Mouse (Mus musculus) lung, embryonic 14.5 days (tissue): ENCODE measurements around the gene Fgf9. TPM values are rescaled to one million over a fixed set of nuclear protein-coding genes. Genes with fewer than 3 reads are reported as not detected.

ENCODE experiments used
- ATAC-seq: fragments of 200-750 bp; cut with Nextera tagmentation; 2 replicates; pipeline ENCODE4 v1.8.0; 2017; ENCODE audit warnings: mild to moderate bottlenecking, moderate TSS enrichment, moderate library complexity; ENCODE audit not compliant: insufficient read depth
- DNase-seq: peaks from one replicate; pipeline ENCODE4 v3.0.0-alpha.2; 2015
- H3K27ac ChIP-seq: fragments of 300-500 bp; sonication (generic); 2 replicates; pipeline ENCODE4 v1.5.1; 2014; ENCODE audit warnings: low read depth, mild to moderate bottlenecking, moderate library complexity
- H3K27me3 ChIP-seq: fragments of 300-500 bp; sonication (generic); 2 replicates; pipeline ENCODE4 v1.6.1; 2014; ENCODE audit warnings: low read length, control low read depth; ENCODE audit not compliant: insufficient read depth
- H3K36me3 ChIP-seq: fragments of 300-500 bp; sonication (generic); 2 replicates; pipeline ENCODE4 v1.6.1; 2014; ENCODE audit warnings: control low read depth; ENCODE audit not compliant: insufficient read depth
- H3K4me1 ChIP-seq: fragments of 300-500 bp; sonication (generic); 2 replicates; pipeline ENCODE4 v1.6.1; 2014; ENCODE audit warnings: antibody characterized with exemption, control low read depth; ENCODE audit not compliant: insufficient read depth
- H3K4me2 ChIP-seq: fragments of 300-500 bp; sonication (generic); 2 replicates; pipeline ENCODE4 v1.6.1; 2014; ENCODE audit warnings: mild to moderate bottlenecking
- H3K4me3 ChIP-seq: fragments of 300-500 bp; sonication (generic); 2 replicates; pipeline ENCODE4 v1.5.1; 2014; ENCODE audit warnings: low read depth, low read length
- H3K9ac ChIP-seq: fragments of 300-500 bp; sonication (generic); 2 replicates; pipeline ENCODE4 v1.6.1; 2014
- H3K9me3 ChIP-seq: fragments of 300-500 bp; sonication (generic); 2 replicates; pipeline ENCODE4 v1.6.1; 2016; ENCODE audit warnings: low read depth, low read length, control low read depth
- CTCF ChIP-seq: IDR thresholded peaks from 2 replicates; pipeline ENCODE4 v1.5.1; 2016; ENCODE audit warnings: antibody characterized with exemption, low read depth
- WGBS: fragments of 180-500 bp; shearing (Covaris S2); extraction: QIAGEN DNeasy Blood & Tissue Kit; methylation state at CpG from one replicate; pipeline ENCODE4 v1.1.7; 2014; 5-methylcytosine and 5-hydroxymethylcytosine counted together
- polyA plus RNA-seq: library from polyadenylated mRNA; unstranded; fragments of >200 nt; fragmentation: Nextera tagmentation; extraction: Ambion mirVana; gene quantifications from 2 replicates; pipeline ENCODE4 v1.2.1, GENCODE M21; 2014

Fgf9 gene
- polyA plus RNA-seq, 1 experiment from 2014 or later: 9.1 TPM

DNA sequence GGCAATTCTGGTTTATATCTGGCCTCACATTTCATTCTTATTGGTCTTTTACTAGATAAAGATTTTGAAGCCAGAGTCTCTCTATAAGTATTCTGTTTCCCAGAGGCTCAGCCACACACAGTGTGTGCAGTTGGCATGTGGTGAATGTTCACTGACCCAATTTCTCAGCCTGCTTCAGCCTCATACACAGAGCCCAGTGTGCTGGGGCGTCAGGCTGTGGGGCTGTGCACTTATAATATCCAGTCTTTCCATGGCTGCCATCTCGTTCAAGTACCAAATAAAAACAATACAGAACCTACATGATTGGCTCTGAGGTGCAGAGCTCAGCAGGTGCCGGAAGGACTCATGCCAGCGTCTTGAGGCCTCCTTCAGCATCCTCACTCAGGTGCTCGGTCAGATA is 19.1 kb downstream of the Fgf9 start:
- no peak overlapping the region for H3K4me2 ChIP-seq
- no peak overlapping the region for H3K4me3 ChIP-seq
- no peaks in the 10 kb centered on the region for H3K27me3 ChIP-seq
- DNase-seq (no peak), ATAC-seq (no peak)
- H3K36me3 ChIP-seq: no peaks in the 10 kb centered on the region
- TF ChIP-seq CTCF: no peak
- no peak overlapping the region for H3K9ac ChIP-seq
- H3K4me1 ChIP-seq: no peaks in the 10 kb centered on the region
- WGBS: 76% methylated on average over 5 of the region's 5 CpGs
- no peaks in the 10 kb centered on the region for H3K9me3 ChIP-seq
- no peak overlapping the region for H3K27ac ChIP-seq

DNA sequence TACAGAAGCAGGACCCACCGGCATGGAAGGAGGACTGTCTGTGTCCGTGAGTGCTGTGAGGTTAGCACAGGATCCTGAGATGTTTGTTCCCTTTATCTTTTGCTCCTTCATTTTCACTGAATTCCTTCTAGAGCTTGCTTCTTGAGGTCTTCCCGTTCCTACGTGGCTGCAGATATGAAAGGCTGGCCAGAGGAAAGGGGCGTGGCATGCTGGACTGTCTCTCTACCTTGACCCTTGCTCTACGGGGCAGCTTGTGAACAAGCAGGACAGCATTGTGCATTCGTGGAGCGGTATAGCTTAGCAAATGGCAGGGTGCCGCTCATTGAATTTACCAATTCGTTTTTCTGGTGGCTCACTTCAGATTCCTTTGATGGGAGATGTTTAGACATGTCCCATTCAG is 21.0 kb downstream of the Fgf9 start:
- no peak overlapping the region for H3K4me3 ChIP-seq
- no peaks in the 10 kb centered on the region for H3K4me1 ChIP-seq
- ATAC-seq: no peak
- no peaks in the 10 kb centered on the region for H3K36me3 ChIP-seq
- DNase-seq: no peak
- no peak overlapping the region for H3K27ac ChIP-seq
- H3K4me2 ChIP-seq: no peak overlapping the region
- WGBS: 71% methylated on average over 10 of the region's 10 CpGs
- no peaks in the 10 kb centered on the region for H3K27me3 ChIP-seq
- no peak overlapping the region for H3K9ac ChIP-seq
- TF ChIP-seq CTCF: no peak
- no peaks in the 10 kb centered on the region for H3K9me3 ChIP-seq

DNA sequence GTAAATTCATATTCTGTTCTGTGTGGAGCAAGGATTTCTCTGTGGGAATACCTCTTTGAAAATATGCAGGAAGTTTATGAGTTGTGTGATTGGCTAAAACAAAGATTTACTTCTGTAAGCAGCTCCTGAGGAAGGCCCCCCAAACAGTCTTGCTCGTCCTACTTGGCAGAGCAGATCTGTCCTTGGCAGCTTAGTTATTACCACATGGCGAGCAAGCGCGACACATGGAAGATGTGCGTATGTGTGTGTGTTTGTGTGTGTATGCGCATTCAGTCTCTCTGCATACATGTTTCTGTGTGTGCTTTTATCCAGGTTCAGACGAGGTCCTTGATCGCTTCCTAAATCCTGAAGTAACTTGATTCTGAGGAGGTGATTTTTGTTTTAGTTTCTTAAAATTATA is 29.3 kb downstream of the Fgf9 start:
- H3K27ac ChIP-seq: no peak overlapping the region
- no peak overlapping the region for H3K4me3 ChIP-seq
- H3K9ac ChIP-seq: no peak overlapping the region
- DNase-seq (no peak), ATAC-seq (no peak)
- no peak overlapping the region for H3K4me2 ChIP-seq
- H3K9me3 ChIP-seq: no peaks in the 10 kb centered on the region
- no peaks in the 10 kb centered on the region for H3K4me1 ChIP-seq
- no peak for TF ChIP-seq CTCF
- no peaks in the 10 kb centered on the region for H3K27me3 ChIP-seq
- H3K36me3 ChIP-seq: no peaks in the 10 kb centered on the region
- 76% methylated on average over 8 of the region's 8 CpGs for WGBS

DNA sequence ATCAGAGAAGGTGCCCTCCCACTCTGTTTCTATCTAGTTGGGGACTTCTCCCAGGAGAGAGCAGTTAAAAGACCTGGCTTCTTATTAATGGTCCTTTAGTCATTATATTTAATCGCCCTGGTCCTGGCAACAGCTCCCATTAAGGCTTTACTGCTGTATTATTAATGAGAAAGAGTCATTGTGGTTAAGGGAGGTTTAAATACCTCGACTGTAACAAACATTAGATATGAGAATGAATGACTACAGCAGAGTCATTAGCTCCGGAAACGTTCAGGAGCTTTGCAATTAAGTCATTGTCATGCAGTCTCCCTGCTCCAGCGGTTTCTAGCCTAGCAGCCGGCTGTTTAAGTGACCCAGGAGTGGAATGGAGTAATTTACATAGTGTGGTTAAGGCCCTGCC is 31.0 kb downstream of the Fgf9 start:
- Histone ChIP-seq H3K4me3 (no peak overlapping the region), H3K9me3 (no peaks in the 10 kb centered on the region), H3K9ac (no peak overlapping the region), H3K4me2 (no peak overlapping the region), H3K27me3 (no peaks in the 10 kb centered on the region), H3K36me3 (no peaks in the 10 kb centered on the region), H3K27ac (no peak overlapping the region), H3K4me1 (no peaks in the 10 kb centered on the region)
- DNase-seq (no peak), ATAC-seq (no peak)
- no peak for TF ChIP-seq CTCF
- 34% methylated on average over 6 of the region's 6 CpGs for WGBS

DNA sequence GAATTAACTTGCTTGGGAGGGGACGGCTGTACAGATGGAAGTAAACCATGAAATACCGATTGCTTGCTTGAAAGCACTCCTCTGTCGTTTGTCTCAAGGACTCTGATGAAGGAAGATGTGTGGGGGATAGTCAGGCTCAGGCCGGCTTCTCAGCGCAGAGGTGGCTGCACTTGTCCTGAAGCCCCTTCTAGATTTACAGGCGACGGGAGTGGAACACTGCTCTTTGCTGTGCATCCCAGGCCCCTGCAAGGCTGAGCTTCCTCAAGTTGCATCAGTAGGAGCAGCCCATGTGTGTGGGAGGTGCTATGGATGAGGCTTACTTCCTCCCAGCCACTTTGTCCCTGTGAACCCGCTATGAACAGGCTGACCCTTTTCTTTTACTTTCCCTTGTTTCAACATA is 33.9 kb downstream of the Fgf9 start:
- no peak for TF ChIP-seq CTCF
- Histone ChIP-seq H3K4me2 (no peak overlapping the region), H3K9me3 (no peaks in the 10 kb centered on the region), H3K9ac (no peak overlapping the region), H3K4me1 (no peaks in the 10 kb centered on the region), H3K27me3 (no peaks in the 10 kb centered on the region), H3K4me3 (no peak overlapping the region), H3K36me3 (no peaks in the 10 kb centered on the region), H3K27ac (no peak overlapping the region)
- ATAC-seq: no peak
- WGBS: 63% methylated on average over 8 of the region's 8 CpGs
- DNase-seq: no peak

DNA sequence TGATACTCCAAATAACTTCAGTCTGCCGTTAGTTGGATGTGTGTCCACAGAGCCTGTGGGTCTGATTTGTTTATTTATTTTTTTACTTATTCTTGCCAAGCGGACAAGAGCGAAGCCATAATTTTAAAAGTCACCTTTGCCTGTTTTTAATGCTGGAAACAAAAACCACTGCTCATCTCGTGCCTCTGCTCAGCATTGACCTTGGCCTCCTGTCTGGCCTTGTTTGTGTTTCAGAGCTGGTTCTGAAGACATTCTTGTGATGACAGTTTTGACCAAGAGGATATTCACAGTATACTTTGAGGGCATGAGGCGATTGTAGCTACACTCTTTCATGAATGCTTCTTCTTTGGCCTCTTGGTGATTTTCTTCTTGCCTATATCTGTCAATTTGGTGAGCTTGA is 35.2 kb downstream of the Fgf9 start:
- DNase-seq (no peak), ATAC-seq (no peak)
- Histone ChIP-seq H3K36me3 (no peaks in the 10 kb centered on the region), H3K4me1 (no peaks in the 10 kb centered on the region), H3K27ac (no peak overlapping the region), H3K9ac (no peak overlapping the region), H3K27me3 (no peaks in the 10 kb centered on the region), H3K4me3 (no peak overlapping the region), H3K9me3 (no peaks in the 10 kb centered on the region), H3K4me2 (no peak overlapping the region)
- WGBS: 59% methylated on average over 5 of the region's 5 CpGs
- no peak for TF ChIP-seq CTCF

DNA sequence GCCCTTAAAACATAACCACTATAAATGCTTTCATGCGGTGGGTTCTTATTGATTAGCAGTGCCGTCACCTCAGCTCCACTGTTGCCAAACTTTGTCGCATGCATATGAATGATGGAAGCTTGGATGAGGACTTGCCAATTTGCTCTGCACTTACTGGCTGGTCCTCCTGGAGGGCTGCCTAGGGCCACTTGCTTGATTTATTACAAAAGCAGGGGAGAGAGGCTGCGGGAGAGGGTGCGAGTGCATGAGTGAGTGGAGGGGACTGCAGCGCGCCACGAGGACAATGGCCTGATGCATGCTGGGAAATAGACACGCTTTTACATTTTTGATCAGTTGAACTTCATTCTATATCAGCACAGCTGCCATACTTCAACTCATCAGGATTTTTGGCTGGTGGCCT is 39.3 kb downstream of the Fgf9 start:
- H3K9me3 ChIP-seq: no peaks in the 10 kb centered on the region
- H3K4me3 ChIP-seq: no peak overlapping the region
- no peaks in the 10 kb centered on the region for H3K27me3 ChIP-seq
- H3K36me3 ChIP-seq: no peaks in the 10 kb centered on the region
- no peak for ATAC-seq
- H3K9ac ChIP-seq: no peak overlapping the region
- H3K4me1 ChIP-seq: 0 out of 2 replicates have a peak, but pooled peaks cover 4% of the 10 kb centered on the region
- H3K27ac ChIP-seq: no peak overlapping the region
- H3K4me2 ChIP-seq: no peak overlapping the region
- 76% methylated on average over 9 of the region's 9 CpGs for WGBS
- TF ChIP-seq CTCF: no peak
- no peak for DNase-seq

DNA sequence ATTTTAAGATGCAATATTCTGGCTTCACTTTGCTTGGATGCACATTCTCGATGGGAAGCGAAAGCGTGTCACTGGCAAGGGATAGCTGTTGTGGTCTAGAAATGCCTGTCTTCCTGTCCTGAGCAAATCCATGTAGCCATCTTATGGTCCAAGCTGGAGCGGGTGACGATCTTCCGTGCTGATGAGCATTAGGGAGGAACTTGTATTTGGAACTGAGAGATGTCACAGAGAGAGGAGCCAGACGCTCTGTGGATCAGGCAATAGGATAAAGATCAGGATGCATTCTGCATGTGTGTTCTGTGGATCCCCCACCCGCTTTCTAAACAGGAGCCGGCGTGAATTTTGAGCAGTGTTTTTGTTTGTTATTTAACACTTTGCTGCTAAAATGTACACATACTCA is 41.2 kb downstream of the Fgf9 start:
- H3K27ac ChIP-seq: no peak overlapping the region
- H3K4me3 ChIP-seq: no peak overlapping the region
- H3K4me2 ChIP-seq: no peak overlapping the region
- no peak overlapping the region for H3K9ac ChIP-seq
- H3K27me3 ChIP-seq: no peaks in the 10 kb centered on the region
- ATAC-seq (no peak), DNase-seq (no peak)
- TF ChIP-seq CTCF: no peak
- H3K36me3 ChIP-seq: no peaks in the 10 kb centered on the region
- 85% methylated on average over 10 of the region's 10 CpGs for WGBS
- no peaks in the 10 kb centered on the region for H3K9me3 ChIP-seq
- 0 out of 2 replicates have a peak, but pooled peaks cover 4% of the 10 kb centered on the region for H3K4me1 ChIP-seq
